Mouse (Mus musculus): ENCODE results near the gene Tepsin. TPM values are rescaled to one million over a fixed set of nuclear protein-coding genes. Genes with fewer than 3 reads are reported as not detected.

Tepsin gene
- polyA plus RNA-seq, 1 experiment from 2014 or later: 17.8 TPM

GRCm38 (mm10) chr11:120071731-120072320 lies 26.7 kb downstream of the Tepsin start:
- peaks cover 95% of the 10 kb centered on the region for H3K36me3 ChIP-seq
- WGBS: 83% methylated on average over 7 of the region's 7 CpGs
- H3K4me3 ChIP-seq: no peak overlapping the region
- H3K27ac ChIP-seq: no peak overlapping the region
- no peaks in the 10 kb centered on the region for H3K9me3 ChIP-seq
- H3K4me1 ChIP-seq: peaks cover 10% of the 10 kb centered on the region; the same call in 1 of the 2 replicates
- H3K27me3 ChIP-seq: no peaks in the 10 kb centered on the region
- H3K9ac ChIP-seq: no peak overlapping the region
- ATAC-seq (ENCODE audit: insufficient number of reproducible peaks, low FRiP score, low TSS enrichment, low read depth): no peak
- H3K4me2 ChIP-seq: no peak overlapping the region

- Histone ChIP-seq H3K4me1 (peaks cover 10% of the 10 kb centered on the region; the same call in 1 of the 2 replicates), H3K4me3 (no peak overlapping the region), H3K36me3 (peaks cover 95% of the 10 kb centered on the region), H3K9me3 (no peaks in the 10 kb centered on the region), H3K4me2 (no peak overlapping the region), H3K27ac (no peak overlapping the region), H3K27me3 (no peaks in the 10 kb centered on the region), H3K9ac (no peak overlapping the region)
- ATAC-seq (ENCODE audit: insufficient number of reproducible peaks, low FRiP score, low TSS enrichment, low read depth): no peak
- 74% methylated on average over 12 of the region's 12 CpGs for WGBS
Observed at GRCm38 (mm10) chr11:120071065-120071464, 27.5 kb downstream of the Tepsin start.

GRCm38 (mm10) chr11:120070286-120070930 lies 28.1 kb downstream of the Tepsin start:
- H3K4me3 ChIP-seq: no peak overlapping the region
- H3K36me3 ChIP-seq: peaks cover 93% of the 10 kb centered on the region
- no peak for ATAC-seq (ENCODE audit: insufficient number of reproducible peaks, low FRiP score, low TSS enrichment, low read depth)
- WGBS: 93% methylated on average over 27 of the region's 27 CpGs
- H3K27ac ChIP-seq: no peak overlapping the region
- H3K9me3 ChIP-seq: no peaks in the 10 kb centered on the region
- H3K27me3 ChIP-seq: no peaks in the 10 kb centered on the region
- H3K4me1 ChIP-seq: peaks cover 8% of the 10 kb centered on the region; the same call in 1 of the 2 replicates
- no peak overlapping the region for H3K4me2 ChIP-seq
- H3K9ac ChIP-seq: no peak overlapping the region

GRCm38 (mm10) chr11:120069261-120069660 lies 29.3 kb downstream of the Tepsin start:
- no peaks in the 10 kb centered on the region for H3K9me3 ChIP-seq
- H3K4me1 ChIP-seq: peaks cover 5% of the 10 kb centered on the region; the same call in 1 of the 2 replicates
- no peak overlapping the region for H3K4me3 ChIP-seq
- H3K27ac ChIP-seq: no peak overlapping the region
- ATAC-seq (ENCODE audit: insufficient number of reproducible peaks, low FRiP score, low TSS enrichment, low read depth): no peak
- H3K36me3 ChIP-seq: peaks cover 99% of the 10 kb centered on the region
- H3K27me3 ChIP-seq: no peaks in the 10 kb centered on the region
- 36% methylated on average over 11 of the region's 11 CpGs for WGBS
- no peak overlapping the region for H3K4me2 ChIP-seq
- no peak overlapping the region for H3K9ac ChIP-seq

GRCm38 (mm10) chr11:120067834-120068233 lies 30.7 kb downstream of the Tepsin start:
- no peak for ATAC-seq (ENCODE audit: insufficient number of reproducible peaks, low FRiP score, low TSS enrichment, low read depth)
- Histone ChIP-seq H3K9ac (no peak overlapping the region), H3K4me1 (peaks cover 5% of the 10 kb centered on the region; the same call in 1 of the 2 replicates), H3K4me3 (no peak overlapping the region), H3K27ac (no peak overlapping the region), H3K4me2 (no peak overlapping the region), H3K9me3 (no peaks in the 10 kb centered on the region), H3K36me3 (peaks cover 95% of the 10 kb centered on the region), H3K27me3 (no peaks in the 10 kb centered on the region)
- WGBS: 54% methylated on average over 17 of the region's 17 CpGs

- H3K27ac ChIP-seq: no peak overlapping the region
- no peak overlapping the region for H3K4me2 ChIP-seq
- H3K4me1 ChIP-seq: peaks cover 5% of the 10 kb centered on the region; the same call in 1 of the 2 replicates
- H3K9me3 ChIP-seq: no peaks in the 10 kb centered on the region
- 34% methylated on average over 10 of the region's 10 CpGs for WGBS
- peaks cover 70% of the 10 kb centered on the region for H3K36me3 ChIP-seq
- no peak overlapping the region for H3K9ac ChIP-seq
- no peaks in the 10 kb centered on the region for H3K27me3 ChIP-seq
- H3K4me3 ChIP-seq: no peak overlapping the region
- no peak for ATAC-seq (ENCODE audit: insufficient number of reproducible peaks, low FRiP score, low TSS enrichment, low read depth)
Observed at GRCm38 (mm10) chr11:120065291-120065690, 33.2 kb downstream of the Tepsin start.

- H3K4me3 ChIP-seq: no peak overlapping the region
- 91% methylated on average over 11 of the region's 11 CpGs for WGBS
- no peaks in the 10 kb centered on the region for H3K9me3 ChIP-seq
- H3K36me3 ChIP-seq: peaks cover 63% of the 10 kb centered on the region
- peaks cover 4% of the 10 kb centered on the region; the same call in 1 of the 2 replicates for H3K4me1 ChIP-seq
- H3K9ac ChIP-seq: no peak overlapping the region
- no peaks in the 10 kb centered on the region for H3K27me3 ChIP-seq
- H3K4me2 ChIP-seq: no peak overlapping the region
- no peak for ATAC-seq (ENCODE audit: insufficient number of reproducible peaks, low FRiP score, low TSS enrichment, low read depth)
- no peak overlapping the region for H3K27ac ChIP-seq
Observed at GRCm38 (mm10) chr11:120064668-120065040, 33.9 kb downstream of the Tepsin start.

- Histone ChIP-seq H3K9me3 (no peaks in the 10 kb centered on the region), H3K27ac (no peak overlapping the region), H3K27me3 (no peaks in the 10 kb centered on the region), H3K4me1 (no peaks in the 10 kb centered on the region), H3K4me2 (no peak overlapping the region), H3K36me3 (peaks cover 58% of the 10 kb centered on the region), H3K9ac (no peak overlapping the region), H3K4me3 (no peak overlapping the region)
- ATAC-seq (ENCODE audit: insufficient number of reproducible peaks, low FRiP score, low TSS enrichment, low read depth): 0 out of 2 replicates have a peak, but pooled peaks have one; percentile 16
- WGBS: 84% methylated on average over 13 of the region's 13 CpGs
Observed at GRCm38 (mm10) chr11:120064006-120064667, 34.4 kb downstream of the Tepsin start.

GRCm38 (mm10) chr11:120063326-120063725 lies 35.2 kb downstream of the Tepsin start:
- Histone ChIP-seq H3K4me1 (no peaks in the 10 kb centered on the region), H3K27ac (no peak overlapping the region), H3K27me3 (no peaks in the 10 kb centered on the region), H3K36me3 (peaks cover 50% of the 10 kb centered on the region), H3K9me3 (no peaks in the 10 kb centered on the region), H3K9ac (no peak overlapping the region), H3K4me2 (no peak overlapping the region), H3K4me3 (no peak overlapping the region)
- 84% methylated on average over 5 of the region's 5 CpGs for WGBS
- no peak for ATAC-seq (ENCODE audit: insufficient number of reproducible peaks, low FRiP score, low TSS enrichment, low read depth)

GRCm38 (mm10) chr11:120060634-120061033 lies 37.9 kb downstream of the Tepsin start:
- Histone ChIP-seq H3K36me3 (peaks cover 23% of the 10 kb centered on the region; the same call in 1 of the 2 replicates), H3K4me3 (no peak overlapping the region), H3K9me3 (no peaks in the 10 kb centered on the region), H3K4me2 (no peak overlapping the region), H3K9ac (no peak overlapping the region), H3K4me1 (no peaks in the 10 kb centered on the region; the same call in 1 of the 2 replicates), H3K27me3 (no peaks in the 10 kb centered on the region), H3K27ac (no peak overlapping the region)
- WGBS: 75% methylated on average over 8 of the region's 8 CpGs
- ATAC-seq (ENCODE audit: insufficient number of reproducible peaks, low FRiP score, low TSS enrichment, low read depth): no peak

- Histone ChIP-seq H3K4me1 (peaks cover 6% of the 10 kb centered on the region), H3K9ac (no peak overlapping the region), H3K4me2 (no peak overlapping the region), H3K4me3 (no peak overlapping the region), H3K9me3 (no peaks in the 10 kb centered on the region), H3K36me3 (no peaks in the 10 kb centered on the region), H3K27ac (no peak overlapping the region), H3K27me3 (no peaks in the 10 kb centered on the region)
- ATAC-seq (ENCODE audit: insufficient number of reproducible peaks, low FRiP score, low TSS enrichment, low read depth): no peak
- WGBS: 78% methylated on average over 12 of the region's 12 CpGs
Observed at GRCm38 (mm10) chr11:120055953-120056732, 42.4 kb downstream of the Tepsin start.

Data from limb, embryonic 15.5 days (tissue).